Mouse (Mus musculus) intestine, embryonic 14.5 days (tissue): ENCODE data around the gene Mical2. TPM values are rescaled to one million over a fixed set of nuclear protein-coding genes. Genes with fewer than 3 reads are reported as not detected.

ENCODE experiments used
- ATAC-seq: fragments of 200-750 bp; cut with Nextera tagmentation; replicated peaks from 2 replicates; pipeline ENCODE4 v1.8.0; 2017; ENCODE audit warnings: low read depth, moderate number of reproducible peaks, moderate TSS enrichment, moderate library complexity; ENCODE audit not compliant: low FRiP score, low TSS enrichment
- DNase-seq: peaks from one replicate; pipeline ENCODE4 v3.0.0-alpha.2; 2018; ENCODE audit warnings: low spot score
- H3K27ac ChIP-seq: fragments of 300-500 bp; sonication (generic); 2 replicates; pipeline ENCODE4 v1.5.1; 2014; ENCODE audit warnings: low read depth, mild to moderate bottlenecking, control low read depth
- H3K27me3 ChIP-seq: fragments of 300-500 bp; sonication (generic); replicated peaks from 2 replicates; pipeline ENCODE4 v1.6.1; 2014; ENCODE audit warnings: low read length, control low read depth; ENCODE audit not compliant: control insufficient read depth, insufficient read depth
- H3K36me3 ChIP-seq: fragments of 300-500 bp; sonication (generic); 2 replicates; pipeline ENCODE4 v1.6.1; 2014; ENCODE audit warnings: low read length, control low read depth; ENCODE audit not compliant: control insufficient read depth, insufficient read depth
- H3K4me1 ChIP-seq: fragments of 300-500 bp; sonication (generic); replicated peaks from 2 replicates; pipeline ENCODE4 v1.6.1; 2014; ENCODE audit warnings: low read length, control low read depth, mixed read lengths; ENCODE audit not compliant: control insufficient read depth, insufficient read depth
- H3K4me2 ChIP-seq: fragments of 300-500 bp; sonication (generic); 2 replicates; pipeline ENCODE4 v1.6.1; 2014; ENCODE audit warnings: low read length
- H3K4me3 ChIP-seq: fragments of 300-500 bp; sonication (generic); 2 replicates; pipeline ENCODE4 v1.5.1; 2014; ENCODE audit warnings: low read depth, low read length, control low read depth, mixed read lengths
- H3K9ac ChIP-seq: fragments of 300-500 bp; sonication (generic); 2 replicates; pipeline ENCODE4 v1.6.1; 2014; ENCODE audit warnings: mild to moderate bottlenecking, low read length
- H3K9me3 ChIP-seq: fragments of 300-500 bp; sonication (generic); 2 replicates; pipeline ENCODE4 v1.6.1; 2016; ENCODE audit warnings: low read length, control low read depth; ENCODE audit not compliant: control insufficient read depth
- WGBS: fragments of 180-500 bp; shearing (Covaris S2); extraction: QIAGEN DNeasy Blood & Tissue Kit; methylation state at CpG from one replicate; pipeline ENCODE4 v1.1.7; 2014; 5-methylcytosine and 5-hydroxymethylcytosine counted together
- polyA plus RNA-seq: library from polyadenylated mRNA; unstranded; fragments of >200 nt; fragmentation: Nextera tagmentation; extraction: Ambion mirVana; gene quantifications from 2 replicates; pipeline ENCODE4 v1.2.1, GENCODE M21; 2014

Gene Mical2
- polyA plus RNA-seq, 1 experiment from 2014 or later = 18.2 TPM

- no peak for DNase-seq
- Histone ChIP-seq H3K9ac (no peak overlapping the region), H3K36me3 (no peaks in the 10 kb centered on the region), H3K27me3 (no peaks in the 10 kb centered on the region), H3K27ac (peak overlapping the region; percentile 41; the same call in 1 of the 2 replicates), H3K4me1 (peaks cover 7% of the 10 kb centered on the region; the same call in 1 of the 2 replicates), H3K9me3 (no peaks in the 10 kb centered on the region), H3K4me3 (no peak overlapping the region), H3K4me2 (no peak overlapping the region)
- 23% methylated on average over 7 of the region's 7 CpGs for WGBS
- peak; percentile 13; the same call in 1 of the 2 replicates for ATAC-seq
These were observed 7.8 kb downstream of the Mical2 start for GRCm38 (mm10) chr7:112233345-112234005.

- no peak overlapping the region for H3K4me3 ChIP-seq
- no peak overlapping the region for H3K9ac ChIP-seq
- 85% methylated on average over 4 of the region's 4 CpGs for WGBS
- ATAC-seq = no peak
- H3K27me3 ChIP-seq = no peaks in the 10 kb centered on the region
- no peak for DNase-seq
- no peaks in the 10 kb centered on the region for H3K9me3 ChIP-seq
- H3K27ac ChIP-seq = no peak overlapping the region
- H3K4me1 ChIP-seq = peaks cover 12% of the 10 kb centered on the region
- H3K4me2 ChIP-seq = no peak overlapping the region
- H3K36me3 ChIP-seq = no peaks in the 10 kb centered on the region
These were observed 8.8 kb downstream of the Mical2 start for GRCm38 (mm10) chr7:112234410-112234809.

- Histone ChIP-seq H3K4me1 (peaks cover 12% of the 10 kb centered on the region), H3K9me3 (no peaks in the 10 kb centered on the region), H3K4me3 (no peak overlapping the region), H3K4me2 (no peak overlapping the region), H3K9ac (no peak overlapping the region), H3K27ac (no peak overlapping the region), H3K36me3 (no peaks in the 10 kb centered on the region), H3K27me3 (no peaks in the 10 kb centered on the region)
- 81% methylated on average over 4 of the region's 4 CpGs for WGBS
- ATAC-seq (no peak), DNase-seq (no peak)
These were observed 9.8 kb downstream of the Mical2 start for GRCm38 (mm10) chr7:112235493-112235892.

GRCm38 (mm10) chr7:112237211-112237610 is 11.6 kb downstream of the Mical2 start:
- ATAC-seq = no peak
- H3K9me3 ChIP-seq = no peaks in the 10 kb centered on the region
- H3K27me3 ChIP-seq = no peaks in the 10 kb centered on the region
- 96% methylated on average over 7 of the region's 7 CpGs for WGBS
- H3K36me3 ChIP-seq = no peaks in the 10 kb centered on the region
- H3K4me2 ChIP-seq = no peak overlapping the region
- H3K9ac ChIP-seq = no peak overlapping the region
- peaks cover 12% of the 10 kb centered on the region for H3K4me1 ChIP-seq
- H3K4me3 ChIP-seq = no peak overlapping the region
- DNase-seq = no peak
- H3K27ac ChIP-seq = no peak overlapping the region

- 35% methylated on average over 3 of the region's 3 CpGs for WGBS
- Histone ChIP-seq H3K9ac (no peak overlapping the region), H3K4me3 (no peak overlapping the region), H3K4me2 (no peak overlapping the region), H3K27ac (no peak overlapping the region), H3K4me1 (peaks cover 12% of the 10 kb centered on the region), H3K9me3 (no peaks in the 10 kb centered on the region), H3K36me3 (no peaks in the 10 kb centered on the region), H3K27me3 (no peaks in the 10 kb centered on the region)
- no peak for DNase-seq
- ATAC-seq = no peak
These were observed 12.2 kb downstream of the Mical2 start for GRCm38 (mm10) chr7:112237868-112238267.

- Histone ChIP-seq H3K27ac (no peak overlapping the region), H3K4me1 (peaks cover 6% of the 10 kb centered on the region), H3K4me2 (no peak overlapping the region), H3K27me3 (no peaks in the 10 kb centered on the region), H3K4me3 (no peak overlapping the region), H3K9ac (no peak overlapping the region), H3K9me3 (no peaks in the 10 kb centered on the region), H3K36me3 (no peaks in the 10 kb centered on the region)
- 52% methylated on average over 10 of the region's 10 CpGs for WGBS
- ATAC-seq (no peak), DNase-seq (no peak)
These were observed 13.4 kb downstream of the Mical2 start for GRCm38 (mm10) chr7:112238768-112239728.

GRCm38 (mm10) chr7:112240748-112241147 is 15.1 kb downstream of the Mical2 start:
- H3K4me3 ChIP-seq = no peak overlapping the region
- ATAC-seq = no peak
- H3K36me3 ChIP-seq = no peaks in the 10 kb centered on the region
- no peaks in the 10 kb centered on the region for H3K27me3 ChIP-seq
- WGBS = 90% methylated on average over 2 of the region's 2 CpGs
- no peak for DNase-seq
- H3K9me3 ChIP-seq = no peaks in the 10 kb centered on the region
- peaks cover 12% of the 10 kb centered on the region for H3K4me1 ChIP-seq
- H3K9ac ChIP-seq = no peak overlapping the region
- no peak overlapping the region for H3K4me2 ChIP-seq
- no peak overlapping the region for H3K27ac ChIP-seq

- Histone ChIP-seq H3K9me3 (no peaks in the 10 kb centered on the region), H3K4me3 (no peak overlapping the region), H3K27ac (no peak overlapping the region), H3K4me2 (no peak overlapping the region), H3K27me3 (no peaks in the 10 kb centered on the region), H3K9ac (no peak overlapping the region), H3K4me1 (peaks cover 12% of the 10 kb centered on the region), H3K36me3 (no peaks in the 10 kb centered on the region)
- DNase-seq (no peak), ATAC-seq (no peak)
- WGBS = 60% methylated on average over 8 of the region's 8 CpGs
These were observed 15.7 kb downstream of the Mical2 start for GRCm38 (mm10) chr7:112241211-112241944.
